Comparison of ENCODE assay signal across 12 mouse cellular contexts in genomic region chr16:24450256-24450655, GRCm38 (mm10). TPM values are rescaled to one million over a fixed set of nuclear protein-coding genes. Genes with fewer than 3 reads are reported as not detected.
A peak's percentile ranks its signal among the peaks of the same experiment; 100 is the strongest.
DNase-seq lines count a peak whose midpoint lies in the region; ATAC-seq and TF ChIP-seq lines count a peak whose summit lies in the region.
"Had no signal": no experiment of that assay in that cellular context is flagged by ENCODE, and none has a peak within 500 bp of the region (broad histone marks: within the 10 kb centered on the region; RNA-seq: fewer than 3 reads in every experiment).

No protein-coding gene starts in this region.

- ATAC-seq in forebrain, embryonic 12.5 days (ENCODE audit: low FRiP score): no peak
- ATAC-seq in liver, embryonic 11.5 days (replicated peaks; ENCODE audit: low FRiP score): no peak
- ATAC-seq: forebrain, postnatal 0 days had no signal

- peaks cover 20% of the 10 kb centered on the region for H3K79me2 ChIP-seq in liver, adult 2 months (ENCODE audit: control insufficient read depth, insufficient read depth, low read length)

- H3K4me1 ChIP-seq in forebrain, embryonic 10.5 days: peaks cover 35% of the 10 kb centered on the region
- H3K4me1 ChIP-seq in forebrain, embryonic 12.5 days: peaks cover 18% of the 10 kb centered on the region
- H3K4me1 ChIP-seq in liver, adult 2 months (ENCODE audit: control insufficient read depth, insufficient read depth, low read length): peaks cover 27% of the 10 kb centered on the region
- peaks cover 2% of the 10 kb centered on the region for H3K4me1 ChIP-seq in ES-Bruce4 (ENCODE audit: control insufficient read depth, insufficient read depth, low read length)
- peaks cover 30% of the 10 kb centered on the region for H3K4me1 ChIP-seq in liver, embryonic 11.5 days (replicated peaks; ENCODE audit: control insufficient read depth, insufficient read depth, low read length)

- no peaks in the 10 kb centered on the region for H3K9me3 ChIP-seq in forebrain, embryonic 10.5 days
- H3K9me3 ChIP-seq in forebrain, embryonic 12.5 days: no peaks in the 10 kb centered on the region
- no peaks in the 10 kb centered on the region for H3K9me3 ChIP-seq in ES-Bruce4 (replicated peaks; ENCODE audit: control insufficient read depth, insufficient read depth, low read length, poor library complexity, severe bottlenecking)
- H3K9me3 ChIP-seq in liver, embryonic 11.5 days (ENCODE audit: control insufficient read depth, low read length): no peaks in the 10 kb centered on the region
- H3K9me3 ChIP-seq: heart, embryonic 15.5 days had no signal

- peaks cover 4% of the 10 kb centered on the region; the same call in 1 of the 2 replicates for H3K36me3 ChIP-seq in forebrain, embryonic 10.5 days (replicated peaks)
- no peaks in the 10 kb centered on the region for H3K36me3 ChIP-seq in forebrain, embryonic 12.5 days (replicated peaks)
- peaks cover 3% of the 10 kb centered on the region; the same call in 1 of the 2 replicates for H3K36me3 ChIP-seq in liver, adult 2 months (ENCODE audit: control insufficient read depth, insufficient read depth, low read length)
- H3K36me3 ChIP-seq in ES-Bruce4 (ENCODE audit: control insufficient read depth, insufficient read depth, low read length, poor library complexity, severe bottlenecking): no peaks in the 10 kb centered on the region
- H3K36me3 ChIP-seq in liver, embryonic 11.5 days (ENCODE audit: control insufficient read depth, insufficient read depth, low read length): no peaks in the 10 kb centered on the region

- no peak overlapping the region for H3K9ac ChIP-seq in forebrain, embryonic 12.5 days
- 0 out of 2 replicates have a peak overlapping the region, but pooled peaks have one; percentile 36 for H3K9ac ChIP-seq in liver, adult 2 months (ENCODE audit: low read depth, low read length)
- H3K9ac ChIP-seq in ES-Bruce4 (ENCODE audit: low read depth, poor library complexity, severe bottlenecking): peak overlapping the region; percentile 8
- no peak overlapping the region for H3K9ac ChIP-seq in liver, embryonic 11.5 days (ENCODE audit: low read depth, low read length)
- H3K9ac ChIP-seq: forebrain, postnatal 0 days; heart, embryonic 15.5 days had no signal

- no peak for TF ChIP-seq EP300 in ES-Bruce4 (IDR thresholded peaks at IDR 0.05; ENCODE audit: insufficient read depth, low read depth, low read length)

- no peak for TF ChIP-seq POLR2A in liver, adult 2 months (IDR thresholded peaks at IDR 0.05; ENCODE audit: extremely low read depth, insufficient read depth, low read length)
- no peak for TF ChIP-seq POLR2A in ES-Bruce4 (IDR thresholded peaks at IDR 0.05; ENCODE audit: insufficient read depth, low read length)

- no peaks in the 10 kb centered on the region for H3K27me3 ChIP-seq in forebrain, embryonic 10.5 days (ENCODE audit: poor library complexity, severe bottlenecking)
- H3K27me3 ChIP-seq in forebrain, embryonic 12.5 days: no peaks in the 10 kb centered on the region
- H3K27me3 ChIP-seq in liver, adult 2 months (ENCODE audit: control insufficient read depth, insufficient read depth, low read length): no peaks in the 10 kb centered on the region
- no peaks in the 10 kb centered on the region for H3K27me3 ChIP-seq in ES-Bruce4 (ENCODE audit: control insufficient read depth, insufficient read depth, low read length, poor library complexity, severe bottlenecking)
- no peaks in the 10 kb centered on the region for H3K27me3 ChIP-seq in liver, embryonic 11.5 days (replicated peaks; ENCODE audit: control insufficient read depth, insufficient read depth, low read length)
- H3K27me3 ChIP-seq: heart, embryonic 15.5 days had no signal

- DNase-seq in forebrain, embryonic 10.5 days (ENCODE audit: extremely low spot score, low spot score): no peak
- DNase-seq in liver, adult 2 months (ENCODE audit: extremely low read depth, low read depth, low spot score): no peak
- DNase-seq in liver: no peak
- DNase-seq in liver, embryonic 11.5 days (ENCODE audit: low spot score): no peak
- DNase-seq in left cerebral cortex, adult 11 months (ENCODE audit: low spot score): no peak
- no peak for DNase-seq in c-Kit-positive CD71-positive TER-119-positive erythroid progenitor cells, embryonic 14.5 days (ENCODE audit: low spot score)
- DNase-seq: cerebellum, adult 11 months; forebrain, postnatal 0 days; retina, postnatal 1 day had no signal

- peak overlapping the region; percentile 58; the same call in 1 of the 2 replicates for H3K27ac ChIP-seq in forebrain, embryonic 10.5 days
- no peak overlapping the region for H3K27ac ChIP-seq in forebrain, embryonic 12.5 days
- H3K27ac ChIP-seq in liver, adult 2 months (replicated peaks; ENCODE audit: insufficient read depth, low read depth, low read length): peak overlapping the region; percentile 71
- peak overlapping the region; percentile 72 for H3K27ac ChIP-seq in ES-Bruce4 (ENCODE audit: insufficient read depth, low read length)
- no peak overlapping the region for H3K27ac ChIP-seq in liver, embryonic 11.5 days (ENCODE audit: low read depth, low read length)
- H3K27ac ChIP-seq: heart, embryonic 15.5 days had no signal

- 69% methylated on average over 5 of the region's 5 CpGs for WGBS in forebrain, embryonic 10.5 days
- 69% methylated on average over 5 of the region's 5 CpGs for WGBS in forebrain, embryonic 12.5 days
- WGBS in liver, adult 2 months: 62% methylated on average over 5 of the region's 5 CpGs
- WGBS in liver, embryonic 11.5 days: 46% methylated on average over 5 of the region's 5 CpGs

- TF ChIP-seq CTCF in liver, adult 2 months (IDR thresholded peaks at IDR 0.05; ENCODE audit: low read depth, low read length): no peak
- TF ChIP-seq CTCF in ES-Bruce4 (IDR thresholded peaks at IDR 0.05; ENCODE audit: low read depth, low read length): no peak

- no peak overlapping the region for H3K4me2 ChIP-seq in forebrain, embryonic 12.5 days
- peak overlapping the region; percentile 37 for H3K4me2 ChIP-seq in liver, embryonic 11.5 days

- H3K4me3 ChIP-seq in forebrain, embryonic 10.5 days: no peak overlapping the region
- no peak overlapping the region for H3K4me3 ChIP-seq in forebrain, embryonic 12.5 days (replicated peaks)
- H3K4me3 ChIP-seq in liver, adult 2 months (ENCODE audit: insufficient read depth, low read depth, low read length): no peak overlapping the region
- H3K4me3 ChIP-seq in ES-Bruce4 (ENCODE audit: low read depth, low read length): no peak overlapping the region
- H3K4me3 ChIP-seq in liver, embryonic 11.5 days (ENCODE audit: low read depth, low read length): no peak overlapping the region
- H3K4me3 ChIP-seq: heart, embryonic 15.5 days had no signal

RNA-seq across cellular contexts. Expression of gene Lpp, which starts 56.9 kb away (rescaled TPM):
- 27.3 and 27.9 TPM in 2 replicates for polyA plus RNA-seq in forebrain, embryonic 10.5 days (2016; fragmentation: Nextera tagmentation; extraction: Ambion mirVana)
- polyA plus RNA-seq in forebrain, embryonic 12.5 days (2016; fragmentation: Nextera tagmentation; extraction: Ambion mirVana): 16.1 and 18.1 TPM in 2 replicates
- total RNA-seq in liver, adult 2 months (2014; rRNA removed): 23.0 and 25.9 TPM in 2 replicates
- polyA plus RNA-seq in liver, adult 2 months (2012; rRNA removed): 7.5 and 11.4 TPM in 2 replicates
- 48.5 and 49.8 TPM in 2 replicates for polyA plus RNA-seq in ES-Bruce4 (2011; ENCODE audit: insufficient read depth, insufficient read length, low read depth, missing spikeins)
- 19.5 and 21.2 TPM in 2 replicates for polyA plus RNA-seq in liver, embryonic 11.5 days (2014; fragmentation: Nextera tagmentation; extraction: Ambion mirVana)

Comparison
In these comparisons a context has a peak if more than half of its experiments do, and no peak if none do; other contexts are left out.
1. H3K27ac ChIP-seq: peak in forebrain, embryonic 10.5 days (single experiment), liver, adult 2 months (single experiment) and ES-Bruce4 (single experiment); none in forebrain, embryonic 12.5 days (single experiment) and liver, embryonic 11.5 days (single experiment).
2. H3K9ac ChIP-seq: peak in liver, adult 2 months (single experiment) and ES-Bruce4 (single experiment); none in forebrain, embryonic 12.5 days (single experiment) and liver, embryonic 11.5 days (single experiment).